Mouse (Mus musculus): ENCODE measurements around the gene Rapgef6. TPM values are rescaled to one million over a fixed set of nuclear protein-coding genes. Genes with fewer than 3 reads are reported as not detected.
A peak's percentile ranks its signal among the peaks of the same experiment; 100 is the strongest.

Rapgef6 gene
- total RNA-seq, 2 experiments from 2014 or later: 9.0 to 13.6 TPM

- no peak for DNase-seq
Observed at GRCm38 (mm10) chr11:54694291-54694690, 171.6 kb downstream of the Rapgef6 start.

GRCm38 (mm10) chr11:54695951-54696350 is 173.3 kb downstream of the Rapgef6 start:
- no peak for DNase-seq

- DNase-seq: no peak
Observed at GRCm38 (mm10) chr11:54697611-54698010, 175.0 kb downstream of the Rapgef6 start.

GRCm38 (mm10) chr11:54698636-54699035 is 176.0 kb downstream of the Rapgef6 start:
- no peak for DNase-seq

- DNase-seq: no peak
Observed at GRCm38 (mm10) chr11:54699972-54700371, 177.3 kb downstream of the Rapgef6 start.

GRCm38 (mm10) chr11:54701848-54702247 is 179.2 kb downstream of the Rapgef6 start:
- DNase-seq: no peak

- DNase-seq: peak; percentile 77
Observed at GRCm38 (mm10) chr11:54703306-54703705, 180.7 kb downstream of the Rapgef6 start.

GRCm38 (mm10) chr11:54708153-54708552 is 185.5 kb downstream of the Rapgef6 start:
- DNase-seq: no peak

GRCm38 (mm10) chr11:54709645-54710044 is 187.0 kb downstream of the Rapgef6 start:
- DNase-seq: no peak

- DNase-seq: no peak
Observed at GRCm38 (mm10) chr11:54710512-54711293, 188.1 kb downstream of the Rapgef6 start.

GRCm38 (mm10) chr11:54712849-54713248 is 190.2 kb downstream of the Rapgef6 start:
- DNase-seq: no peak

GRCm38 (mm10) chr11:54717893-54718292 is 195.2 kb downstream of the Rapgef6 start:
- no peak for DNase-seq

GRCm38 (mm10) chr11:54718601-54719000 is 196.0 kb downstream of the Rapgef6 start:
- DNase-seq: no peak

GRCm38 (mm10) chr11:54722057-54722456 is 199.4 kb downstream of the Rapgef6 start:
- DNase-seq: no peak

- no peak for DNase-seq
Observed at GRCm38 (mm10) chr11:54724353-54725034, 201.8 kb downstream of the Rapgef6 start.

GRCm38 (mm10) chr11:54726571-54727062 is 204.0 kb downstream of the Rapgef6 start:
- no peak for DNase-seq

GRCm38 (mm10) chr11:54727327-54727901 is 204.8 kb downstream of the Rapgef6 start:
- no peak for DNase-seq

GRCm38 (mm10) chr11:54728371-54728770 is 205.7 kb downstream of the Rapgef6 start:
- no peak for DNase-seq

GRCm38 (mm10) chr11:54729311-54729710 is 206.7 kb downstream of the Rapgef6 start:
- no peak for DNase-seq

GRCm38 (mm10) chr11:54730931-54731330 is 208.3 kb downstream of the Rapgef6 start:
- DNase-seq: no peak

- DNase-seq: no peak
Observed at GRCm38 (mm10) chr11:54731367-54731766, 208.7 kb downstream of the Rapgef6 start.

- no peak for DNase-seq
Observed at GRCm38 (mm10) chr11:54733546-54733945, 210.9 kb downstream of the Rapgef6 start.

GRCm38 (mm10) chr11:54735114-54735513 is 212.5 kb downstream of the Rapgef6 start:
- no peak for DNase-seq

Measured in gastrocnemius, postnatal 10 days (tissue).